Mouse (Mus musculus): ENCODE measurements around the gene Jsrp1.

Jsrp1 gene

DNA sequence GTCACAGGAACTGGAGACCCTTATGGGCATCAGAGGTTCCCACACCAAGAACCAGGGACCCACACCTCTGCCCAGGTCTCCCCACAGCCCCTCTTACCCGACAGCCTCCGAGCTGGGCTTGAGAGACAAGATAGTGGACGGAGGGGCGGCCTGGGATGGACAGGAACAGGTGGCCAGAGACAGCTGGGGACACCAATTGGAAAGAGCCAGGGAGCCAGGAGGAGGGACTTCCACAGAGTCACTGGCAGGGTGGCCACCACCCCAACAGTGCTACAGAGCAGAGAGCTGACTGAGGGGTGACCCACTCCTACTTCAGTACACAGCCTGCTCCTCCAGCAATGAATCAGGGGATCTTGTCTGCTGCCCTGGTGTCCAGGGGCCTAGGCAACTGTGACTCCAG is at the start of gene Jsrp1:
TSS of gene Jsrp1 (minus strand) at position 133 of the 400 bp plus-strand sequence.
- DNase-seq (ENCODE audit: low spot score), result no peak

DNA sequence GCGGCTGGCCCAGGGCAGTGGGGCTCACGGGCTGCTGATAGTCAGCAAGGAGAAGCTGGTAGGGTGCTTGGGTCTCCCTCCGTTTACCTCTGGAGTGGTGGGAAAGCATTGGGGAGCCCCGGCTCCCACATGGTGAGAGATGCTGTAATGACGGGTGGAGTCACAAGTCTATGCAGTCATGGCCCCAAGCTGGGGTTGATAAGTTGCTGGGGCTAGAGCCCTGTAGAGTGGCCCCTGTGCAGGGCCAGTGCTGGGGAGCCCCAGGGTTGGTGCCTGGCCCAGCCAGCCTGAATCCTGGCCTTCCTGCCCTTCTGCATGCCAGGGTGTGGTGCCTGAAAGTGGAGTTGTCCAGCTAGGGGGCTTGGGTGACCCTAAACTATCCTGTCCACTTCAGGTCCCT is 49.0 kb upstream of the Jsrp1 start:
- DNase-seq (ENCODE audit: low spot score), result no peak

DNA sequence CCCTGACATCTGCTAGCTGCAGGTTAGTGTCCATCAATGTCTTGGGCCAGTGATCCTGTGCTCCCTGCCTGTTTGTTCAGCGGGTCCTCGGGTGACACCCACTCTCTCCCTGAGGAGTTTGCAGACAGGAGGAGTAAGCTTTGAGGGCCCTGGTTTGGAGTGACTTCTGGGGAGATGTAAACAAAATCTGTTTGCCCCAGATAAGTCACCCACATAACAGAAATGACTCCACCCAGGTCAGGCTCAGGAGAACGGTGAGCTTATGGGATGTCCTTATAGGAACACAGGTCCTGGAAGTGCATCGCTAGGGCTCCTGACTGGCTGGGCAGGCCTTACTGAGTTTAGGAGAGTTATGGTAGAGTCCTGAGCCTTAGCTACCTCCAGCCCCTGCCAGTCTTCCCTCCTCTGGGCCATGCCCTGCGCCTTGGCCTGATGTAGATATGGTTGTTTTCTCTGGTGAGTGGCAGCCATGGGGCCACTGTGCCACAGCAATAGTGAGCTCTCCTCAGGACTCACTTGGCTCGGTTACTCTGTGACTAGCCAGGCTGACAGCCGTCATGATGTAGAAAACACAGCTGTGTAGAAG is 45.1 kb upstream of the Jsrp1 start:
- DNase-seq (ENCODE audit: low spot score), result no peak

DNA sequence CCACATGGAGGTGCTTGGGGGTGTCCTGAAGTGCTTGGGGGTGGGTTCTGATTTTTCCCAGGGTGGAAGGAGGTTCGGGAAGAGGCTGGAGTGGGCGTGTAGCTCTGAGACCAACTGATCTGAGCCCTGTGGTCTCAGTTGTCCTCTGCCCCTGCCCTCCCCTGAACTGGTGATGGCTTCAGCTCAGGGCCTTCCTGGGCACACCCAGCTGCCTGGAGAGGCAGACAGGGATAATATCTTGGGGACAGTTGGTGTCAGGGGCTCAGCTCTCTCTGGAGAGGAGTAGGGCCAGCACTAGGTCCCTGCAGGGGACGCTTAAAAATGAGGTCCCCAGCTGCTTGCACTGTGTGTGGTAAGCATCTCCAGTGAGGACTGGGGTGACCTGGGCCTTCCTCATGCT is 44.5 kb upstream of the Jsrp1 start:
- DNase-seq (ENCODE audit: low spot score), result no peak

DNA sequence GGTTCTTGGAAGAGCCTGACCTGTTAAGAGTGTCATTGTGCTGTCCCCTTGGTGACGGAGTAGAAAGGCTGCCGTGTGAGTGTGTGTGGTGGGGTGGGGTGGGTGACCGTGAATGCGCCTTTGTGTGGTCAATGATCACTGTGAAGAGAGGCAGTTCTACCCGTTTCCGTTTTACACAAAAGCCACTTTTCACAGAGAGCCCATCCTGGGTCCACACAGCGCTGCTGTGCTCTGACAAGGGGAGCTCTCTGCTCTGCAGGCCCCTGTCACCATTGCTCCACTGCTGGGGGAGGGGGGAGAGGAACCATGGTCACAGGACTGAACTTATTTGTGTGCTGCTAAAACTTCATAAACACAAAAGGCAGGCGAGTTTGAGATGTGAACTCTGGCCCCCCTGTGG is 44.1 kb upstream of the Jsrp1 start:
- no peak for DNase-seq (ENCODE audit: low spot score)

DNA sequence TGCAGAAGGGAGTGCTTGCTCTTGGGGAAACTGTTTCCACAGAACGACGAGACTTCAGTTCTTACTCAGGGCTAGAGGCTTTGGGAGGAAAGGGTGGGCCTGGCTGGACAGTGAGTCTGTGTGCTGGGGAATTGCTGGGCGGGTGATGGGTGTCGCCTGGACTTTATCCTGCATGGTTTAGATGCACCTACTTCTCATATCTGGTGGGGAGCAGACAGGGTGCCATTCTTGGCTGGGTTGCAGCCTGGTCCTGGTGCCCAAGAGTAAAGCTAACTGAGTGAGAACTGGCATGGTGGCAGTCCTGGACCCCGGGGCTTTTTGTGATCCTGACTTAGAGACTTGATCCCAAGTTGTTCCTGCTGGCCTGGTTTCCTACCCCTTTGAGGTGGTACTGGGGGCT is 43.6 kb upstream of the Jsrp1 start:
- DNase-seq (ENCODE audit: low spot score), result no peak

DNA sequence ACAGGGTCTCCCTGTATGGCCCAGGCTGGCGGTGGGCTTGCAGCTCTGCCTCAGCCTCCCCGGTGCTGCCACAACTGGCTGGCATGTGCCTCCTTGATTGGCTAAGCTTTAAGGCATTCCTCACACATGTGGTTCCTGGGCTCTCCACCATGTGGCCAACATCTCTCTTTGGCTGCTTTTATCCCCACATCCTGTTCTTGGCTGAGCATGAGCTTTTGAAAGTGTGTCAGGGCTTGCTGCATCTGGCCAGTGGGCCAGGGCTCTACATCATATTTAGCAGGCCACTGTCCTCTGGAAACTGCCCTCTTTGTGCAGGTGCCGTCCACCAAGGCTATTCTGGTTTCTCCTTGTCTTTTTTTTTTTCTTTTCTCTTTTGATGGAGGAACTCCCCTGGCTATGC is 43.0 kb upstream of the Jsrp1 start:
- no peak for DNase-seq (ENCODE audit: low spot score)

DNA sequence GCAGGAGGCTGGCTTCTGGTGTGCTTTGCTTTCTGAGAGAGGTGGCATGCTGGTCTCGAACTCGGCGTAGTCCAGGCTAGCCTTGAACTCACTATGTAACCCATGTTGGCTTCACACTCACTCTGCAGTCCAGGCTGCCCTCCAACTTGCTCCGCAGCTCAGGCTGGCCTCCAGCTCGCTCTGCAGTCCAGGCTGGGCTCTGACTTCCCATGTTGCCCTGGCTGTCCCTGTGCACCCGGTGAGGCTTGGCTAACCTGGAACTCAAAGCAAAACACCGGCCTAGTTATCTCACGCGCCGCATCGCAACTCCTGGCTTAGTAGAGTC is 42.4 kb upstream of the Jsrp1 start:
- DNase-seq (ENCODE audit: low spot score), result no peak

DNA sequence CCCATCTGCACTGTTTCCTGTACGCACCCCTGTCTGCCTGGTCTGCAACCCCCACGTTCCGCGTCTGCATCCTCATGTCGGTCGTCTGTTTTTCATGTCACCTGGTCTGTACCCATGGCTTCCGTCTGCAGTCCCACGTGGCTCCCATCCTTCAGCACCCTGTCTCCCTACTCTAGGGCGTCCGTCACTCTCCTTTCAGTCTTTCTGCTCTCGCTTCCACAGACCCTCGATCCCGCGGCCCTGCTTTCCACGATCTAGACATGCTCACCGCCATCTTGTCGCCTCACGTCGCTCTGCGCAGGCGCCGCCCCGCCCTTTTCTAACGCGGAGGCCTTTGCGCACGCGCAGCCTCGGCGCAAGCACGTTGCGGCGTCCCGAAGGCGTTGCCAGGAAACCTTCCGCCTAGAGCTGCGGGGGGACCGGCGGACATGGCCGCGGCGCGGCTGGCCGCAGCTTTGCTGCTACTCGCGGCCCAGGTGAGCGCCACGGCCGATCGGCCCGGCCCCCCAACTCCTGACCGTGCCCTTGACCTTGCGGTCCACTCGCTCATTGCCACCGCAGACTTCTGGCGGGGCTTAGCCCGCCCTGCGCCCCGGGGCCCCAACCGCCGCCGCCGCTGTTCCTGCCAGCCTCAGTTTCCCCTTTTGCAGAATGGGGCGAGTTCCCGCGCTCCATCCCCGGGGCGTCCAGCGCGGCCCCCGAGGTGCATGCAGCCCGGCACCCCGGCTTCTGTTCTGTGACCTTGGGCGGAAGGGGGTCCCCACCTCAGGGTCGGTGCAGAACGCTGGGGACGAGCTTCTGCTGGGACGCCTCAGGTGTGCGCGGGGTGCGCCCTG is 41.8 kb upstream of the Jsrp1 start, which contains the start of the genes Lsm7 and Sppl2b:
TSS of gene Lsm7 (minus strand) at position 297 of the 836 bp plus-strand sequence.
TSS of gene Sppl2b (plus strand) at position 363 of the 836 bp plus-strand sequence.
- DNase-seq (ENCODE audit: low spot score), result peak; percentile 99

DNA sequence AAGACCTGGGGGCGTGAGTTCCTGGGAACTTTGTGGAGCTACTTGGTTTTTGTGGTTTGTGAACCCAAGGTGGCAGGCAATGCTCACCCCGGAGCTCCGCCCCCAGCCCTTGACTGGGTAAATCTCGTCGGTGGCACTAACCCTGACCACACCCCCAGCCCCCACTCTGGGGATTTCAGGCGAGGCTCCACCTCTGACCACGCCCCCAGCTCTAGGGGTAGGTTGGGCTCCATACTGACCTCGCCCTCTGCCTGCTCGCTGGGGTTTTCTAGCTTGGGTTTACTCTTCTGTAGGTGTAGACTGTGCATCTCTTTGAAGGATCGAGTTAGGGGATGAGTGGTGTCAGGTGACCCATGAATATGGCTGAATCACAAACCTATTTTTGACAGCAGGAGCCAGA is 35.3 kb upstream of the Jsrp1 start:
- no peak for DNase-seq (ENCODE audit: low spot score)

DNA sequence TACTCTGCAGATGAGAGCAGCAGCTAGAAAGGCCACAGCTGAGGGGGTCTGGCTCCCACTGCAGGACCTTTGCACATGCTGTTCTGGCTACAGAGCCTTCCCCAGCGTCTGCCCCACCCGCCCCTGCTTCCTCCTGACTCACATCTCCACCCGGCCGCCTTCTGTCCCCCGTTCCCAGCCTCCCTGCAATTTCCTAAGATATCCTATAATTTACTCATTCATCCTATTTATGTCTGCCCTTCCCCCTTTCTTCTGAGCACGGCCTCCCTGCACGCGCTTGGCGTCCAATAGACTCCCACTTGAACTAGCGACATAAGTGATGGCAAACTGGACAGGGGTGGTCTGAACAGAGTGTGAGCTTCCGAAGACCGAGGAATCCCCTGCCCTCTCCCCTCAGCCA is 32.4 kb upstream of the Jsrp1 start:
- DNase-seq (ENCODE audit: low spot score), result no peak

DNA sequence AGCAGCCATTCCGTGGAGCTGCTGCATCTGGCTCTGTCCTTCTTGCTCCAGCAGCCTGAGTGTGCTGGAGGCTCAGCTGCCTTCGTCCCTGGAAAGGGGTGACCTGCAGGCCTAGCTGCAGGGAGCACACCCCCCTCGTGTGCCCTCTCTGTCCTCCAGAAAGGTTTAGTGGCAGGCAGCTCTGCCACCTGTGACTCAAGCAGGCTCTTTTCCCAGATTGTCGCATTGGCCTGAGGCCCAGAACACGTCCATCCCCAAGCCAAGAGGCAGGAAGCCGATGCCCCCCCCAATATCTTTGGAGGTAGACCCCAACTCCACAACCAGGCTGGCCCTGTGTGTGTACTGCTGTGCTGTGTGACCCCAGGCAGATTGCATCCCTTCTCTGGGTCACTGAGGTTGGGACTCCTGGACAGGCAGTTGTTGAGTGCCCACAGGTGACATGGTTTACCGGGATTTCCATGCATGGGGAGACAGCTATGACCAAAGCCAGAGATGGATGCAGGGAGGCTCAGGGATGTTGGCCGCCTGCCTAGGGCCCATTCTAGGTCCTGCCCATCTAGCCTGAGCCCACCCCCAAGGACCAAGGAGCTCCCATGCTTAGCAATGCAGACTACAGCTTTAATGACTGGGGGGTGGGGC is 31.9 kb upstream of the Jsrp1 start:
- no peak for DNase-seq (ENCODE audit: low spot score)

DNA sequence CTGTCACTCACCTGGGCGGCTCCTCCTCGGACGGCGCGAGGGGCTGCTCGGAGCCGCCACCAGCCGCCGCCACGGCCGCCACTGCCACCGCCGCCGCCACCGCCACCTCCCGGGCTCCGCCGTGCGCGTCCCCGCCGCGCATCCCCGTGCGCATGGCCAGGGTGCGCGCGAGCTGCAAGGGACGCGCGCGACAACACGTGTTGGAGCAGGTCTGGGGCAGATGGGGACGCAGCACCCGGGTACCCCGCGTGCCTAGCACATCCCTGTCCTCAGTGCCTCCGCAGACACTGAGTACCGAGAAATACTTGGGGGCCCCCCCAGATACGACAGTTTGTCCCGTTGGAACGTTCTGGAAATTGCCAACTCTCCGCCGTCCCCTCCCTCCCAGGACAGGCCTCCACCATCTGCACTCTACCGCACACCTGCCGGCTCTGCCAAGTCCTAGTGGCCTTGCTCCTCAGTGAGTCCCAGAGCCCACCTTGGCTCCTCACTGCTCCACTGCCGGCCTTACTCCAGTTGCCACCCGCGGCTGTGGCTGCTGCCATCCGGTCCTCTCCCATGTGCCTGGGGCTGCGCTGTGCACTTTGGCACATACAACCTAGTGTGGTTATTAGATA is 30.7 kb upstream of the Jsrp1 start, which contains the start of gene Lingo3:
TSS of gene Lingo3 (minus strand) at position 109 of the 617 bp plus-strand sequence.
- DNase-seq (ENCODE audit: low spot score), result no peak

DNA sequence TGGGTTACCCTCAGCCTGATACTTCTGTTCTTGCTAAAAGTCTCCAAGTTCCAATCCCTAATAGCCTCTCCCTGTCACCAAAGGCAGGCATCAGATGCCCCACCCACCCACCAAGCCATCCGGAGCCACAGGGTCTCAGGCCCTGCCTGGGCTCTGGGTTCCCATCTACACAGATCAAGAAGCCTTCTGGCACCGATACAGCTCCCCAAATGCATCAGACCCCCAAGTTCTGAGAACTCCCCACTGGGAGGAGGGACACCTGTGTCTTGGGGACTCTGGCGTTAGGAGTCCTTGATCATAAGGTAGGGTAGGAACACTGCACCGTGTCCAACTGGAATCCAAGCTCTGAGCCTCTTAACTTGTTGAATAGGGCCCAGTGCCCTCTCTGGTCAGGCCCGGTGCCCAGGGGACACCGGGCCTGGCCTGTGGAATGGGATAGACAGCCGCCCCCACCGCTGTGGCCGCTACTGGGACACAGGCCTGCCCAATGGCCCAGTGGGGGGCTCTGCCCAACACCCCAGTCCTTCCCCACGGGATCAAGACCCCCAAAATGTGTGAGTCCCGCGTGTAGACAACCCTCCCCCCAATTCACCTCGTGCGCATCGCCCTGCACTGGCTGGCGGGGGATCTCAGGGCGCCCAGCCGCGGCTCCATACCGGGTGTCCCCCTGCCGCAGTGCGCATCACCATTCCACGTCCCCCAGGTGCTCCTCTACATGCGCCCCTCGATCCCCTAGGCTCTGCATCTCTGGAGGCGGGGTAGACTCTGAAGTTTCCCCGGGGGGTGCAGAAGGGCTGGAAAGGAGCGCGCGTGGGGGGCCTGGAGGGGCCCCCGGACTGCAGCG is 30.0 kb upstream of the Jsrp1 start:
- no peak for DNase-seq (ENCODE audit: low spot score)

DNA sequence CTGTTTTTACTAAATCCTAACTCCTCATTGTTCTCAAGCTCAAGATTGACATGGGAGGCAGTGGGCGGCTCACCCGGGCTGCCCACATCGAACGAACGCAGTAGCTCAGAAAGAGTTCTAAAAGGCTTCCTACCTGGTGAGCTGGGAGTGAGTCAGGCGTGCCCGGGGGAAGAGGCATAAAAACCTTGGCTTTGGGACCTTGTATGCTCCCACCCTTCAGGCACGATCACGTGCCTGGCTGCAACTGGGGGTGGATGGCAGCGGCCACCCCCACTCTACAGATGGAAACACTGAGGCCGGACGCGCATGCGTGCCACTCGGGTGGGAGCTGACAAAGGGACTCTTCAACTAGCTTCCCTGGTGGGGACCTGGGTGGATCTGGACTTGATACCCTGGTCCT is 29.0 kb upstream of the Jsrp1 start:
- no peak for DNase-seq (ENCODE audit: low spot score)

DNA sequence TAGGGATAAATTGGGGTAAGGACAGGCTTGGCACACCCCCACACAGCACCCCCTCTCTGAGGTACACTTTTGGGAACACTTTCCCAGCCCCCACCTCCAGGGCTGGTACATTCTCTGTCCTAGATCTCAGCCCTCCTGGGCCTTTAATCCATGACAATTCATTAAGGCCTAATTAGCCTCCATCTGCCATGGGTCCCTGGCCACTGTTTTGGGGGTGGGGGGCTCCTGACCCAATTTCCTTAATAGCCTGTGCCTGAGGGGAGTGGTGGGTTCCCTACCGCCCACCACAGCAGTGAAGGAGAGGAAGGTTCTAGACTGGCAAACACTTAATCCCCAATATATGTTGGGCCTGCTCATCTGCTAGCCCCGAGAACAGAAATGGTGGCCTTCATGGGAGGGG is 28.4 kb upstream of the Jsrp1 start:
- no peak for DNase-seq (ENCODE audit: low spot score)

DNA sequence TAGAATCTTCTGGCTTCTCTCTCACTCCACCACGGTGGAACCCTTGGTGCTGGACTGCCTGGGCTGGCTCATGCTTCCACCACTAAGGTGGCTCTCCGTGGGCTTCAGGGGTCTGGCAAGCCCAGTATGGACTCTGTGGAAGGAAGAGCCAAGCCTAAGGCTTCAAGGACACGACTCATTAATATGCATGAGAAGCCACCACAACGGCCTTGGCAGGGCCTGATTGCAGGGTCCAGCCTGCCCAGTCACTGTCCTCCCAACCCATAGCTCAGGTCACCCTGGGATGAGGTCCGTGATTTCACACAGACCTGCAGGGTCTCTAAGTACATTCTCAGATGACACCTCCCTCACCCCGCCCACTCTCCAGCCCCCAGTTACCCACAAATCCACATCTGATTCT is 26.6 kb upstream of the Jsrp1 start:
- DNase-seq (ENCODE audit: low spot score), result no peak

DNA sequence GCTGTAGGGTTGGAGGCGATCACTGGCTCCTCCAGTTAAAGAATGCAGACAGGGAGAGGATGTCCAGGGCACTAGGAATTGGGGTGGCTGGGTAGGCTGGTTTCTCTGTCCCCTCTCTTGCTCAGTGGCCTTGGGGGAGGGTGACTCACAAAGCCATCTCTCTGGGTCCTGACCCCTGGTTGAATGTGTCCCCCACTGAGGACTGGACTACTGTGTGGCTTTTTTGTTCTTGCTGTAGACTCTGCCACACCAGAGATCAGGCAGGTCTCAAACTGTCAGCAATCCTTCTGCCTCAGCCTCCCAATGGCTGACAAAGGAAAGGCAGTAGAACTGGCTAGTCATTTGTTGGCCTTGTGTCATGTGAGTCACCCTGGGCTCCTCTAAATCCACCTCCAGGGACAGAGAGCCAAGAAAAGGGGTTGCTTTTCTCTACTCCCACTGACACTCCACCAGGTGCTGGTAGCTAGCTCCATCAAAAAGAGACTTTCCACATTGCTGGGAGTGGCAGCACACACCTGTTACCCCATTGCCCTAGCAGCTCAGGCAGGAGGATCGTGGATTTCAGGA is 25.1 kb upstream of the Jsrp1 start:
- DNase-seq (ENCODE audit: low spot score), result no peak

DNA sequence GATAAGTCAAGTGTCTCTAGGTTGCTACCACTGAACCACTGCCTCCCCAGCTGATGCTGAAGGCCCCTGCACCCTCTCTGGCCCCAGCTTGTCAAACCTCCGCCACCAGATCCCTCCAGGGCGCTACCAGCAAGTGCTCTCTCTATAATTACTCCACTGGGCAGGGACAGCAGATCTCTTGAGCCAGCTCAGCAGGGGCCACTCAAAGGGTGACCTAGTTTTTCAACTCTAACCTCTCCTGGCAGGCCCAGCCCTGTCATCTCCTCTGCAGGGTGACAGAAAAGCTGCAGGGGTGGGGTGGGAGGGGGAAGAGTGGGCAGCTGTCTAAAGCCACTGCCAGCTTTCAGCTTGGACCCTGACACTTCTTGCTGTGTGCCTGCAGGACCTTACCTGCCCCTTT is 24.5 kb upstream of the Jsrp1 start:
- DNase-seq (ENCODE audit: low spot score), result no peak

DNA sequence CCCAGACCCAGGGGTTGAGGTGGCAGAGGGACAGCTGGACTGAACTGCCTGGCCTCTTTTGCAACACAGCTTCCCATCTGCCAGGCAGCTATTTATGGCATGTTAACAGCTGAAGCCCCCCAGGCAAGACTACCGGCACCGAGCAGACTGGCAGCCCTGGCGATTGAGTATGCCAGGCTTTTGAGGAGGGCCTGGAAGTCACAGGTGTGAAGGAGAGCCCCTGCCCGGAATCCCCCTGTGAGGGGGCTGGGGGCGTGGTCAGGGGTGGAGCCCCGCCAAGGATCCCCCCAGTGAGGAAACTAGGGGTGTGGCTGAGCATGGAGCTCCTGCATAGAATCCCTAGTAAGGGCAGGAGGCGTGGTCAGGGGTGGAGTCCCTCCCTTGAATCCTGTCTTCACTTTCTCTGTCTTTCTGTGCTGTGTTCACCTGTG is 23.7 kb upstream of the Jsrp1 start:
- no peak for DNase-seq (ENCODE audit: low spot score)

DNA sequence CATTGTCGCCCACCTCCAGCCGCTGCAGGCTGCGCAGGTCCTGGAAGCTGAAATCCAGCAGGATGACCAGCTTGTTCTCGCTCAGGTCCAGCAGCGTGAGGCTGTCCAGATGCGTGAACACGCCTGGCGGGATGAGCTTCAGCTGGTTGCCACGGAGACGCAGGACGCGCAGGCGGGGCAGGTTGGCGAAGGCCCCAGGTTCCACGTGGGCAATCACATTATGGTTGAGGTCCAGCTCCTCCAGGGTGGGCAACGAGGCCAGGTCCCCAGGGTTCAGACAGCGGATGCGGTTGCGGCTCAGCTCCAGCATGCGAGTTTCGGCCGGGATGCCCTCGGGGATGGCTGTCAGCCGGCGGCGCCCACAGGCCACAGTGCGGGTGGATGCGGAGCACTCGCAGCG is 22.3 kb upstream of the Jsrp1 start:
- no peak for DNase-seq (ENCODE audit: low spot score)

DNA sequence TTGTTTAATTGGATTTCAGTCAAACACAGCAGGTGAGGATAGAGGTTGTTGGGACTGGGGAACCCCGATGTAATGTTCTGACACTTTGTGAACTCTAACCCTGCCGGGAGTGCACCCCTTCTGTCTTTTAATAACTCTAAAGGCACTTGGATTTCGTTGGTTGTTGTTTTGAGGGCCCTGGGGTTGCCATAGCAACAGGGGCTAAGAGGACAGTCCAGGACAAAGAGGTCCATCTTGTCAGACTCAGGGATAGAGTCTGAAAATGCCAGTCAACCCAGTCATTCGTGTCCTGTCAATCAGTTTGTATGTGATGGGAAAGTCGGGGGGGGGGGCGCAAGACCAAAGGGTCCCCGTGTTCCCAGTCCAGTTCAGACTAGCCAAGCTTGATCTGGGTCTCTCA is 19.5 kb upstream of the Jsrp1 start:
- no peak for DNase-seq (ENCODE audit: low spot score)
